Comparison of ENCODE assay signal across 10 mouse cellular contexts in the genomic region with DNA sequence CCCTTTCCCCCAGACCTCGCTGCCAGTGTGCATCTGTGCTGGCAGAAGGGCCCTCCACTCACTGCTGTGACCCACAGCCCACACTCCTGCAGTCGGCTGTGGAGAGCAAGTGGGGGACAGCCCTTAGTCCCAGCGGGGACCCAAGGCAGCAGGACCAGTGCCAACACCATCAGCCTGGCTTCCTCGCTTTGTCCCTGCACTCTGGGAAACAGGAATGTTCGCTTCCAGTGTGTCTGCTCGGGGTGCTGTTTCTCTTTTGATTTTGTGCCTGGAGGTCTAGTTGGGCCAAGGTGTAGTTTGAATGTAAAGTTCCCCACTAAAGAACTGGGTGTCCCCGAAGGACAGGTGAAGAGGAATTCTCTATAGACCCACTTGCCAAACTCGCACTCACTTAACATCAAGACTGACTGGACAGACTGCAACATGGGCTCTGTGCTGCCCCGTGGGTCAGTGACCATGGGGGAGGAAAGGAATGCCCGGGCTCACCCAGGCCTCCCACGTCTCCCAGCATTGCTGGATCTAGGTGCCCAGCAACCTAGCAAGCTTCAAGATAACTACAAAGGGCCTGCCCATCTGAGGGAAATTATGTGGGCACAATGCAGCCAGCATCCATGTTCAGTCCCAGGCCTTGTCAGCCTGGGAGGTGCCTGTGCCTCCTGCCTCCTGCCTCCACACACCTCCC. TPM values are rescaled to one million over a fixed set of nuclear protein-coding genes. Genes with fewer than 3 reads are reported as not detected.
DNase-seq lines count a peak whose midpoint lies in the region; ATAC-seq and TF ChIP-seq lines count a peak whose summit lies in the region.
"Had no signal": no experiment of that assay in that cellular context is flagged by ENCODE, and none has a peak within 500 bp of the region (broad histone marks: within the 10 kb centered on the region; RNA-seq: fewer than 3 reads in every experiment).

No protein-coding gene starts in this region.

- H3K27ac ChIP-seq in kidney, adult 2 months (ENCODE audit: insufficient read depth, low read depth, low read length), result peak overlapping the region; percentile 18
- H3K27ac ChIP-seq in kidney, embryonic 16.5 days (ENCODE audit: low read length), result no peak overlapping the region
- no peak overlapping the region for H3K27ac ChIP-seq in ES-E14 (ENCODE audit: insufficient read depth, low read depth, low read length, poor library complexity, severe bottlenecking)
- H3K27ac ChIP-seq in hindbrain, postnatal 0 days, result peak overlapping the region; percentile 54

- no peak overlapping the region for H3K4me2 ChIP-seq in kidney, embryonic 16.5 days (replicated peaks; ENCODE audit: low read depth, low read length)
- H3K4me2 ChIP-seq in hindbrain, postnatal 0 days (ENCODE audit: low read depth, low read length), result no peak overlapping the region

- no peak for TF ChIP-seq CTCF in kidney, adult 2 months (conservative IDR thresholded peaks at IDR 0.05; ENCODE audit: insufficient read depth, insufficient read length, low read depth, low read length)
- TF ChIP-seq CTCF in hindbrain, postnatal 0 days (IDR thresholded peaks at IDR 0.05; ENCODE audit: low read depth), result no peak

- WGBS in kidney, adult 2 months, result 36% methylated on average over 11 of the region's 11 CpGs
- WGBS in kidney, embryonic 16.5 days, result 62% methylated on average over 11 of the region's 11 CpGs
- WGBS in hindbrain, postnatal 0 days, result 48% methylated on average over 11 of the region's 11 CpGs

- no peaks in the 10 kb centered on the region for H3K36me3 ChIP-seq in kidney, adult 2 months (ENCODE audit: control insufficient read depth, insufficient read depth, low read length)
- peaks cover 9% of the 10 kb centered on the region for H3K36me3 ChIP-seq in kidney, embryonic 16.5 days (ENCODE audit: insufficient read depth, low read length)
- H3K36me3 ChIP-seq in ES-E14 (ENCODE audit: control insufficient read depth, insufficient read depth, low read length, poor library complexity, severe bottlenecking), result no peaks in the 10 kb centered on the region; the same call in 1 of the 2 replicates
- H3K36me3 ChIP-seq in hindbrain, postnatal 0 days (ENCODE audit: insufficient read depth, low read length), result no peaks in the 10 kb centered on the region

- DNase-seq in kidney, adult 2 months, result no peak
- no peak for DNase-seq in ES-E14 (ENCODE audit: low read depth, low spot score)
- peak; percentile 64 to 73 for DNase-seq in cerebellum, postnatal 25 days
- peak; percentile 56 for DNase-seq in hindbrain, postnatal 0 days (ENCODE audit: low spot score)
- DNase-seq in embryo, embryonic 10.5 days (ENCODE audit: low spot score), result no peak
- no peak for DNase-seq in adrenal gland, adult 2 months

- peaks cover 27% of the 10 kb centered on the region for H3K4me1 ChIP-seq in kidney, adult 2 months (ENCODE audit: control insufficient read depth, insufficient read depth, low read length)
- H3K4me1 ChIP-seq in kidney, embryonic 16.5 days (ENCODE audit: insufficient read depth, low read length), result peaks cover 45% of the 10 kb centered on the region
- H3K4me1 ChIP-seq in ES-E14 (ENCODE audit: control insufficient read depth in 2 of 2, insufficient read depth in 2 of 2, low read length in 2 of 2, poor library complexity in 1 of 2), result peaks cover 0 to 4% of the 10 kb centered on the region in 2 experiments; a peak in 1 of 4 replicates
- peaks cover 25% of the 10 kb centered on the region for H3K4me1 ChIP-seq in hindbrain, postnatal 0 days (ENCODE audit: insufficient read depth, low read length)

- no peaks in the 10 kb centered on the region for H3K9me3 ChIP-seq in kidney, embryonic 16.5 days (ENCODE audit: low read length)
- no peaks in the 10 kb centered on the region for H3K9me3 ChIP-seq in ES-E14 (ENCODE audit: control insufficient read depth, insufficient read depth, low read depth, low read length)
- no peaks in the 10 kb centered on the region for H3K9me3 ChIP-seq in hindbrain, postnatal 0 days (ENCODE audit: low read length)

- no peak for ATAC-seq in kidney, embryonic 16.5 days (ENCODE audit: low FRiP score, low TSS enrichment)
- no peak for ATAC-seq in hindbrain, postnatal 0 days
- ATAC-seq in megakaryocyte-erythroid progenitor cell, adult 5-6 weeks (replicated peaks; ENCODE audit: low FRiP score, low TSS enrichment, poor library complexity, severe bottlenecking), result no peak

- H3K9ac ChIP-seq in kidney, embryonic 16.5 days (replicated peaks; ENCODE audit: low read length), result no peak overlapping the region
- peak overlapping the region; percentile 52 for H3K9ac ChIP-seq in ES-E14 (ENCODE audit: insufficient read depth, low read depth, low read length, poor library complexity, severe bottlenecking)
- H3K9ac ChIP-seq in hindbrain, postnatal 0 days (replicated peaks; ENCODE audit: low read length), result 0 out of 2 replicates have a peak overlapping the region, but pooled peaks have one; percentile 9

- H3K27me3 ChIP-seq in kidney, adult 2 months (replicated peaks; ENCODE audit: control insufficient read depth, insufficient read depth, low read length), result no peaks in the 10 kb centered on the region
- H3K27me3 ChIP-seq in kidney, embryonic 16.5 days (ENCODE audit: insufficient read depth, low read length), result no peaks in the 10 kb centered on the region
- no peaks in the 10 kb centered on the region for H3K27me3 ChIP-seq in hindbrain, postnatal 0 days (ENCODE audit: insufficient read depth, low read length)

- in situ Hi-C loops in ES-E14 (cut with MboI; ENCODE audit: low sequenced_read_pairs in 2 of 2, unreplicated experiment in 2 of 2), result no loop called here

- no peak for TF ChIP-seq POLR2A in kidney, adult 2 months (IDR thresholded peaks at IDR 0.05; ENCODE audit: low read depth, low read length)

- no peak overlapping the region for H3K4me3 ChIP-seq in kidney, adult 2 months (ENCODE audit: insufficient read depth, low read depth, low read length)
- H3K4me3 ChIP-seq in kidney, embryonic 16.5 days (ENCODE audit: low read length), result no peak overlapping the region
- H3K4me3 ChIP-seq in ES-E14 (ENCODE audit: insufficient read depth in 1 of 2, low read depth in 1 of 2, low read length in 2 of 2, poor library complexity in 1 of 2, severe bottlenecking in 1 of 2), result no peak overlapping the region
- no peak overlapping the region for H3K4me3 ChIP-seq in hindbrain, postnatal 0 days (ENCODE audit: low read length)

TF ChIP-seq in ES-E14, 5 proteins besides CTCF, POLR2A, EP300 and RAD21 (continues in another document):
- no peak for TF ChIP-seq ZC3H11A (IDR thresholded peaks at IDR 0.05; ENCODE audit: borderline replicate concordance, low read depth, low read length)

RNA-seq across cellular contexts. Expression of a gene that starts 13.6 kb away (rescaled TPM):
- polyA plus RNA-seq in kidney, adult 2 months (2012; rRNA removed), result 3.0 and 4.3 TPM in 2 replicates
- polyA plus RNA-seq in kidney, embryonic 16.5 days (2015; fragmentation: Nextera tagmentation; extraction: Ambion mirVana), result 0.60 and 0.92 TPM in 2 replicates
- 0.49 and 1.0 TPM in 2 replicates for total RNA-seq in ES-E14 (2012; rRNA removed)
- 1.1 TPM in 1 of 2 replicates, not detected in the other for total RNA-seq in hindbrain, postnatal 0 days (2014; rRNA removed)
- 0.34 TPM in 1 of 2 replicates, not detected in the other for polyA plus RNA-seq in hindbrain, postnatal 0 days (2015; fragmentation: Nextera tagmentation; extraction: Ambion mirVana)
- total RNA-seq in megakaryocyte-erythroid progenitor cell, adult 5-6 weeks (2014; fragmentation: Nextera tagmentation), result 0.79 TPM in 1 of 2 replicates, not detected in the other
- 0.08 TPM in 1 of 2 replicates, not detected in the other for total RNA-seq in megakaryocyte-erythroid progenitor cell, adult 5-6 weeks (2017)
- total RNA-seq in adrenal gland, adult 2 months (2021), result 1 to 10 TPM in 1 of 2 experiments, under 1 TPM in 1; 0.46 to 1.3 TPM
- 1.7 and 1.9 TPM in 2 replicates for polyA plus RNA-seq in adrenal gland, adult 2 months (2012; rRNA removed)

RNA-seq across cellular contexts. Expression of a gene that starts 14.0 kb away (rescaled TPM):
- polyA plus RNA-seq in kidney, adult 2 months (2012; rRNA removed), result 39.1 and 43.0 TPM in 2 replicates
- 6.6 and 6.7 TPM in 2 replicates for polyA plus RNA-seq in kidney, embryonic 16.5 days (2015; fragmentation: Nextera tagmentation; extraction: Ambion mirVana)
- 1.1 and 1.3 TPM in 2 replicates for total RNA-seq in ES-E14 (2012; rRNA removed)
- total RNA-seq in hindbrain, postnatal 0 days (2014; rRNA removed), result 8.1 and 10.1 TPM in 2 replicates
- polyA plus RNA-seq in hindbrain, postnatal 0 days (2015; fragmentation: Nextera tagmentation; extraction: Ambion mirVana), result 3.7 and 4.4 TPM in 2 replicates
- total RNA-seq in megakaryocyte-erythroid progenitor cell, adult 5-6 weeks (2014; fragmentation: Nextera tagmentation), result 7.5 and 7.9 TPM in 2 replicates
- 5.3 and 6.0 TPM in 2 replicates for total RNA-seq in megakaryocyte-erythroid progenitor cell, adult 5-6 weeks (2017)
- 10 to 100 TPM in 1 of 2 experiments, 1 to 10 TPM in 1; 9.2 to 21.2 TPM for total RNA-seq in adrenal gland, adult 2 months (2021)
- polyA plus RNA-seq in adrenal gland, adult 2 months (2012; rRNA removed), result 31.4 and 33.8 TPM in 2 replicates

RNA-seq across cellular contexts. Expression of a gene that starts 31.5 kb away (rescaled TPM):
- 2.7 and 3.8 TPM in 2 replicates for polyA plus RNA-seq in kidney, adult 2 months (2012; rRNA removed)
- polyA plus RNA-seq in kidney, embryonic 16.5 days (2015; fragmentation: Nextera tagmentation; extraction: Ambion mirVana), result 6.8 and 8.0 TPM in 2 replicates
- total RNA-seq in ES-E14 (2012; rRNA removed), result 0.27 and 1.0 TPM in 2 replicates
- 5.8 and 9.6 TPM in 2 replicates for total RNA-seq in hindbrain, postnatal 0 days (2014; rRNA removed)
- polyA plus RNA-seq in hindbrain, postnatal 0 days (2015; fragmentation: Nextera tagmentation; extraction: Ambion mirVana), result 5.6 and 6.2 TPM in 2 replicates
- total RNA-seq in megakaryocyte-erythroid progenitor cell, adult 5-6 weeks (2014; fragmentation: Nextera tagmentation), result not detected in 2 replicates
- not detected in 2 replicates for total RNA-seq in megakaryocyte-erythroid progenitor cell, adult 5-6 weeks (2017)
- 1 to 10 TPM; 3.4 to 6.4 TPM for total RNA-seq in adrenal gland, adult 2 months (2021)
- polyA plus RNA-seq in adrenal gland, adult 2 months (2012; rRNA removed), result 5.2 and 7.2 TPM in 2 replicates

RNA-seq across cellular contexts. Expression of a gene that starts 39.0 kb away (rescaled TPM):
- polyA plus RNA-seq in kidney, adult 2 months (2012; rRNA removed), result not detected in 2 replicates
- not detected in 2 replicates for polyA plus RNA-seq in kidney, embryonic 16.5 days (2015; fragmentation: Nextera tagmentation; extraction: Ambion mirVana)
- total RNA-seq in ES-E14 (2012; rRNA removed), result not detected in 2 replicates
- not detected in 2 replicates for total RNA-seq in hindbrain, postnatal 0 days (2014; rRNA removed)
- polyA plus RNA-seq in hindbrain, postnatal 0 days (2015; fragmentation: Nextera tagmentation; extraction: Ambion mirVana), result not detected in 2 replicates
- not detected in 2 replicates for total RNA-seq in megakaryocyte-erythroid progenitor cell, adult 5-6 weeks (2014; fragmentation: Nextera tagmentation)
- not detected in 2 replicates for total RNA-seq in megakaryocyte-erythroid progenitor cell, adult 5-6 weeks (2017)
- total RNA-seq in adrenal gland, adult 2 months (2021), result not detected
- not detected in 2 replicates for polyA plus RNA-seq in adrenal gland, adult 2 months (2012; rRNA removed)
- total RNA-seq: gastrocnemius, postnatal 4 days; left cerebral cortex, postnatal 25 days had no signal

RNA-seq across cellular contexts. Expression of a gene that starts 40.2 kb away (rescaled TPM):
- 114 and 125 TPM in 2 replicates for polyA plus RNA-seq in kidney, adult 2 months (2012; rRNA removed)
- polyA plus RNA-seq in kidney, embryonic 16.5 days (2015; fragmentation: Nextera tagmentation; extraction: Ambion mirVana), result 99.3 and 104 TPM in 2 replicates
- 19.1 and 26.6 TPM in 2 replicates for total RNA-seq in ES-E14 (2012; rRNA removed)
- 93.7 and 106 TPM in 2 replicates for total RNA-seq in hindbrain, postnatal 0 days (2014; rRNA removed)
- polyA plus RNA-seq in hindbrain, postnatal 0 days (2015; fragmentation: Nextera tagmentation; extraction: Ambion mirVana), result 86.3 and 91.0 TPM in 2 replicates
- total RNA-seq in megakaryocyte-erythroid progenitor cell, adult 5-6 weeks (2014; fragmentation: Nextera tagmentation), result 40.4 and 41.7 TPM in 2 replicates
- total RNA-seq in megakaryocyte-erythroid progenitor cell, adult 5-6 weeks (2017), result 27.4 and 43.8 TPM in 2 replicates
- 10 to 100 TPM; 81.2 to 85.7 TPM for total RNA-seq in adrenal gland, adult 2 months (2021)
- 97.6 and 107 TPM in 2 replicates for polyA plus RNA-seq in adrenal gland, adult 2 months (2012; rRNA removed)

Comparison
In these comparisons a context has a peak if more than half of its experiments do, and no peak if none do; other contexts are left out.
1. H3K27ac ChIP-seq: peak in kidney, adult 2 months (single experiment) and hindbrain, postnatal 0 days (single experiment); none in kidney, embryonic 16.5 days (single experiment) and ES-E14 (single experiment).
2. DNase-seq: peak in cerebellum, postnatal 25 days (2 of 2) and hindbrain, postnatal 0 days (single experiment); none in kidney, adult 2 months (single experiment), ES-E14 (single experiment), embryo, embryonic 10.5 days (single experiment) and adrenal gland, adult 2 months (single experiment).